ENCODE assay signal across 23 mouse cellular contexts in genomic region chr1:12120926-12121325, GRCm38 (mm10).
"Had no signal": no experiment of that assay in that cellular context is flagged by ENCODE, and none has a peak within 500 bp of the region (broad histone marks: within the 10 kb centered on the region; RNA-seq: fewer than 3 reads in every experiment).

No protein-coding gene starts in this region.

- H3K4me1 ChIP-seq: limb, embryonic 10.5 days; limb, embryonic 13.5 days; liver, embryonic 12.5 days; liver, embryonic 15.5 days; lung, embryonic 15.5 days; megakaryocyte, embryonic 14.5 days; midbrain, embryonic 10.5 days; midbrain, embryonic 13.5 days; neural tube, embryonic 13.5 days had no signal

- H3K4me2 ChIP-seq: limb, embryonic 13.5 days; liver, embryonic 12.5 days; liver, embryonic 15.5 days; lung, embryonic 15.5 days; midbrain, embryonic 13.5 days; neural tube, embryonic 13.5 days had no signal

- H3K36me3 ChIP-seq: limb, embryonic 10.5 days; limb, embryonic 13.5 days; liver, embryonic 12.5 days; liver, embryonic 15.5 days; lung, embryonic 15.5 days; midbrain, embryonic 10.5 days; midbrain, embryonic 13.5 days; neural tube, embryonic 13.5 days had no signal

- H3K4me3 ChIP-seq: layer of hippocampus, adult 2 months; limb, embryonic 10.5 days; limb, embryonic 13.5 days; liver, embryonic 12.5 days; liver, embryonic 15.5 days; lung, embryonic 15.5 days; megakaryocyte, embryonic 14.5 days; midbrain, embryonic 10.5 days; midbrain, embryonic 13.5 days; myocyte; neural tube, embryonic 13.5 days had no signal

- ATAC-seq: liver, embryonic 12.5 days; midbrain, embryonic 13.5 days; midbrain, embryonic 16.5 days had no signal

- H3K27ac ChIP-seq: kidney, postnatal 0 days; layer of hippocampus, adult 2 months; limb, embryonic 10.5 days; limb, embryonic 13.5 days; liver, embryonic 12.5 days; liver, embryonic 15.5 days; lung, embryonic 15.5 days; midbrain, embryonic 10.5 days; midbrain, embryonic 13.5 days; neural tube, embryonic 13.5 days had no signal

- H3K27me3 ChIP-seq: limb, embryonic 13.5 days; liver, embryonic 12.5 days; liver, embryonic 15.5 days; lung, embryonic 15.5 days; megakaryocyte, embryonic 14.5 days; midbrain, embryonic 13.5 days; neural tube, embryonic 13.5 days had no signal

- H3K9me3 ChIP-seq: limb, embryonic 10.5 days; limb, embryonic 13.5 days; liver, embryonic 12.5 days; liver, embryonic 15.5 days; lung, embryonic 15.5 days; midbrain, embryonic 10.5 days; midbrain, embryonic 13.5 days; neural tube, embryonic 13.5 days had no signal

- H3K9ac ChIP-seq: limb, embryonic 13.5 days; liver, embryonic 12.5 days; liver, embryonic 15.5 days; lung, embryonic 15.5 days; midbrain, embryonic 13.5 days; neural tube, embryonic 13.5 days had no signal

- DNase-seq: kidney, adult 2 months; kidney, postnatal 25 days; layer of hippocampus, adult 9-11 months; liver; lung, adult 18-20 months; lung, postnatal 10 days; lung, postnatal 36 days; thymus, adult 2 months; thymus, postnatal 14 days; thymus, postnatal 4 days had no signal
